Mouse (Mus musculus) lung, postnatal 25 days (tissue): ENCODE results near the gene Igfbp7.

ENCODE experiments used
- DNase-seq: peaks from one replicate; pipeline ENCODE4 v3.0.0; 2022; ENCODE audit warnings: low spot score

The Igfbp7 gene

DNA sequence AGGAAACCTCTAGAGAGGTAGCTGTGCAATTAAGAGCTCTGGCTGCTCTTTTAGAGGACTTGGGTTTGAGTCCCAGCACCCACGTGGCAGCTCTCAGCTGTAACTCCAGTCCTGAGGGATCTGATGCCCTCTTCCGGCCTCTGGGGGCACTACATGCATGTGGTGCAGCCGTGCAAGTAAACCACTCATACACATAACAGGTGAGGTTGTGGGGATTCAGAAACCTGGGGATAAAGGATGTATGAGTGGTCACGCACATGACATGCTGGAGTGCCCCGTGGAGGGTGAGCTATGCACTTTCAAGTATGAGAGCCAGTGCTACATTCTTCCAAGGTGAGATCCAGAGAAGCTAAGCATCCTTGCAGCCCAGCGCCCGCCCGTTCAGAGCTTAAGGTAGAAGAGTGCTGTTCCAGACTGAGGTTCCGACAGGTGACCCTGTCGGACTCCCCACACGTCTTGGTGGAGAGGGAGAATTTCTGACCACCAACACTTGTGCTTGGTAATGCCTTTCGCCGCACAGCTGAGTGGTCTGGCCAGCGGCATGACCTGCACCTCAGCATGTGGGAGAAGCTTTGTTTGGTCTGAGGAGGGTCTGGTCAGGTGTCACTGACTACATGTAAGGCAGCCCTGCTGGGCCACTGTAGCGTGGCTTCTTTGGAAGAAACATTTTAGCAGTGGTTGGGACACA, 57.7 kb downstream of the Igfbp7 start:
- no peak for DNase-seq

DNA sequence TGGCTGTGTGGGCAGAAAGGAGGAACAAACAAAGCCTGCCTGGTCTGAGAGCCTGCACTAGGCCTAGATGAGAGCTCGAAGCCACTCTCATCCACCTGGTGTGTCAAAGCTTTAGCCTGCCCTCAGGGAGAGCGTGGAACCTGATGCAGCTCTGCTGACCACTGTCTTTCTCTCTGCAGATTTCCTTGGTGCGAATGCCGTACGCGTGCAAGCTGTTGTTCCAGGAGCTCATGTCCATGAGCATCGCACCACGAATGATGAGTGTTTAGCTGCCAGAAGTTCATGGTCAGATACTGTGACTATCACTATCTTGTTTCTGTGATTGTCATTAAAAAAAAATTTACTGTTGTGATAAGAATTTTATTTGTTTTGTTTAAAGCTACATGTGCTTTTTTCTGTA, 58.9 kb downstream of the Igfbp7 start:
- DNase-seq = no peak

- DNase-seq = no peak
These were observed 67.8 kb downstream of the Igfbp7 start for GRCm38 (mm10) chr5:77340033-77340432.

GRCm38 (mm10) chr5:77330154-77330553, 77.7 kb downstream of the Igfbp7 start:
- DNase-seq = no peak

DNA sequence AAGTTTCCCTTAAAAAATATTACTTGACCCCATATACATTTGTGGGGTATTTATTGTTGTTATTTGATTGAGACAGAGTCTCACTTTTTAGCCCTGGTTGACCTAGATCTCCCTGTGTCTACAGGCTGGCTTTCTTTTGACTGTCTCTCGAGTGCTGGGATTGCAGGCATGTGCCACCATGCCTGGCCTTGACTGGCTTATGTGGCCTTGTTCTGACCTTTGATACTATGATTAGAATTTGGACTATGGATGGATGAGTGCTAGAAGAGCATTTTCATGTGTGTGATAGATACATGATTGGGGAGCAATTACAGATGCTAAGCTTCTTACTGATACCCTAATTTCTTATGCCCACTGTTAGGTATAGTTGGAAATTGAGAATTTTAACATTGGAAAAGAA, 82.9 kb downstream of the Igfbp7 start:
- no peak for DNase-seq

DNA sequence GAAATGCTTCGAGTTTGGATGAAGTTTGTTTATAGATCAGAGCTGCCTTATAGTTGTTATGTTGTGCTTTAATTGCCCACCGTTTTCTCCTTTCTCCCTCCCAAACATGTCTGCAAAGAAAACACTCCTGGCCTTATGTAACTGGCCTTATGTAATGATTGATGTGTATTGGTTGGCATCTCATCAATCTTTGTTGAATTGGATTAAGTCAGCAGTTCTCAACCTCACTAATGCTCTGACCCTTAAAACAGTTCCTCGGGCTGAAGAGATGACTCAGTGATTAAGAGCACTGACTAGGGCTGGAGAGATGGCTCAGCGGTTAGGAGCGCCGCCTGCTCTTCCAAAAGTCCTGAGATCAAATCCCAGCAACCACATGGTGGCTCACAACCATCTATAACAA, 92.9 kb downstream of the Igfbp7 start:
- no peak for DNase-seq

- DNase-seq = no peak
These were observed 93.6 kb downstream of the Igfbp7 start for GRCm38 (mm10) chr5:77314206-77314605.

GRCm38 (mm10) chr5:77309924-77310772, 97.7 kb downstream of the Igfbp7 start, which contains the start of the genes Noa1 and Polr2b:
Noa1 (minus strand) TSS chr5:77310084.
Polr2b (plus strand) TSS chr5:77310147.
- DNase-seq = peak; percentile 99

DNA sequence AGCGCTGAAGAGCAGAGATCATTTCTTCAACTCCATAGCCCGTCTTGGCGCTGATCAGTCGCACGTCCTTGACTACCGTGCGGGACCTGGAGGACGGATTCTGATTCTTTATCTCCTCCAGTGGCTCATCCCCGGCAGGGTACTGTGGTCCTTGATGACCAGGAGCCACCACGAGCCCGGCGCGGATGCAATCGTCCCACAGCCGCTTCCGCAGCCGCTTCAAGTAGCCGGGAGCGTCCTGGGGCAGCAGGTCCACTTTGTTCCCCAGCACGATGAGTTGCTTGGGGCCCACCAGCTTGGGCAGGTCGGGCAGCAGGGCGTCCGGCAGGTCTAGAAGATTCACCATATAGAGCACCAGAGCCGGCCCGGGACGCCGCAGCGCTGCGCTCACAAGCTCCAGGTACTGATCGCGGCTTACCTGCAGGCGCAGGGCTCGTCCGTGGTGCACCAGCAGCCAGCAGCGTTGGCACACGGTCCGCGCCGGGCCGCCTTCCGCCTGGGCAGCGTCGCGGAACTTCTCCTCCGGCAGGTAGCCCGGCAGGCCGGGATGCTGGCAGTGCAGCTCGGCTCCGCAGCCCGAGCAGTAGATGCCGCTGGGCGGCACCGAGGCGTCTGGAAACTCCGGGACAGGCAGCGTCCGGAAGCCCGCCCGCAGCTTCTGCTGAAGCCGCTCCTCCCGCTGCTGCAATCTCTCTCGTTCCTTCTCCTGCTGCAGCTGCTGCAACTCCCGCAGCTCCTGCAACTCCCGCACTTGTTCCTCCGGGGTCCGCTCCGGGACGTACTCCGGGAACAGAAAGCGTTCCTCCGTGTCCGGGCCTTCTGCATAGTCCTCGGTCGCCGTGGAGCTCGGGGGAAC, 98.6 kb downstream of the Igfbp7 start:
- DNase-seq = peak; percentile 8

DNA sequence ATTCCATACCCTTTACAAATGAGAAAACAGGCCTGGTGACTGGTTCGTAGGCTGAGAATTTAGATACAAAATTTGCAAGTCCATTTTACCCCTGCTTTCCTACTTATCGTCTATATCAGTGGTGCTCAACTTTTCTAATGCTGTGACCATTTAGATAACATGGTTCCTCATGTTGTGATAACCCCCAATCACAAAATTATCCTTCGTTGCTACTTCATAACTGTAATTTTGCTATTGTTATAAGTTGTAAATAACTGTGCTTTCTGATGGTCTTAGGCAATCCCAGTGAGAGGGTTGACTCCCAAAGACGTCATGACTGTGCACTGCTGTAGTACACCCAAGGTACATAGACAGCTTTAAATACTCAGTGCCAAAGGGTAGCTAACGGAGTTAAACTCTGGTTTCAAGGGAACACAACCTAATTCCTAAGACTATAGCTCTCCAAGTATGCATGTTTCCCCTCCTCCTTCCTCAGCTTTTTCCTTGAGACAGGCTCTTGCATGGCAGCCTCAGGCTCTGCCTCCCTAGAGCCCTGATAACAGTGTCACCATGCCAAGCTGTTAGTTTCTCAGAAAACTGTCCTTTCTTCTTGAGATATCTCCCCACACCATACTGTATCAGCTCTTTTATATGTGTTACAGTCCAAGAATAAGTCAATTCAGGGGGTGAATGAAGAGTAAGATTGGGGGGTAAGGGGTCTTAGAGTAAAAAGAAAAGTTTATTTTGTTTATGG, 99.9 kb downstream of the Igfbp7 start:
- DNase-seq = no peak

GRCm38 (mm10) chr5:77301296-77301903, 106.4 kb downstream of the Igfbp7 start:
- DNase-seq = no peak

GRCm38 (mm10) chr5:77299486-77299885, 108.4 kb downstream of the Igfbp7 start:
- no peak for DNase-seq
